Mouse (Mus musculus): ENCODE results near the gene Gfer.

DNA sequence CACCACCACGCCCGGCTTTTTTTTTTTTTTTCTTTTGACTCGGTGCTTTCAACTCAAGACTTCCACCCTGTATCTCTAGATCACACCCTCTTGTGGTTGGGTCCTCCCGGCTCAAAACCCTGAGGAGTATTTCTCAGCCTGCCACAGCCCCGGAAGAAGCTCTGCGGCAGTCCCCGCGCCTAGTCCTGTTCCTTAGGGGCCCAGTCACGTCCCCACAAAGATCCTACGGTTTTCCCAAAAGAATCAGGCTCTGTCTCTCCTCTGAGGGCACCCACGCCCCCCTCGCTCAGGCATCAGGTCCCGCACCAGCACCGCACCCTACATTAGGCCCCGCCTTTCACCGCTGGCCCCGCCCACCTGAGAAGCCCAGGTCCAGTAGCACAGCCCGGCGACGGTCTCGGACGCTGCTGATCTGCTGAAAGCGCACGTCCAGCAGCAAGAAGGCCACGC lies 8.8 kb downstream of the Gfer start:
- TF ChIP-seq NRF1 (IDR thresholded peaks at IDR 0.05; ENCODE audit: insufficient read depth, low read depth, low read length, poor library complexity, severe bottlenecking) (no peak), CTCF (IDR thresholded peaks at IDR 0.05 in 2 of 3, conservative IDR thresholded peaks at IDR 0.05 in 1 of 3; ENCODE audit: control insufficient read depth in 1 of 3, insufficient read depth in 1 of 3, low read depth in 2 of 3, low read length in 3 of 3, poor library complexity in 1 of 3, severe bottlenecking in 1 of 3) (no peak)

Data from MEL (cell line).